Mouse (Mus musculus) skeletal muscle tissue, adult 2 months (tissue): ENCODE measurements around the gene Ube2e2.
A peak's percentile ranks its signal among the peaks of the same experiment; 100 is the strongest.
"Not testable (repeated sequence)": the region's sequence is repeated elsewhere in the genome, so short reads cannot be mapped to it uniquely, and the experiment has no call there.

Experiments
- DNase-seq: peaks from one replicate; pipeline ENCODE4 v3.0.0-alpha.2; 2012; ENCODE audit warnings: low read depth, low spot score

The Ube2e2 gene

GRCm38 (mm10) chr14:18754001-18754400, 140.1 kb downstream of the Ube2e2 start:
- no peak for DNase-seq

DNA sequence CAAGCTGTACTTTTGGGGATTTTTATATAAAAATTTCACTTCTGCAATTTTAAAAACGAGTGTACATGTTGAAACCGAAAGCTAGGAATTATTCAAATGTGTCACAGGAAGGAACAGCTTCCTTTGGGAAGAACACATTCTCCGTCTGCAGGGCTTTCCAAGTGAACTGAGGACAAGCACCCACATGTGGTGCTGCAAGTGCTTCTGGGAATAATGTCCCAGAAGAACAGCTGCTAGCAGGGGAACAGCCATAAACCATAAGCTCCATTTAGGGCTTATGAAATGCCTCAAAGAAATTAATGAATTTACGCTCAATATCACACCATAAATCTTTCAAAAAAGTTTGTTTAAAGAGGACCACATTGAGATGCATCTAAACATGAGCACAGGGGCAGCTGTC, 162.9 kb downstream of the Ube2e2 start:
- DNase-seq = peak; percentile 18

DNA sequence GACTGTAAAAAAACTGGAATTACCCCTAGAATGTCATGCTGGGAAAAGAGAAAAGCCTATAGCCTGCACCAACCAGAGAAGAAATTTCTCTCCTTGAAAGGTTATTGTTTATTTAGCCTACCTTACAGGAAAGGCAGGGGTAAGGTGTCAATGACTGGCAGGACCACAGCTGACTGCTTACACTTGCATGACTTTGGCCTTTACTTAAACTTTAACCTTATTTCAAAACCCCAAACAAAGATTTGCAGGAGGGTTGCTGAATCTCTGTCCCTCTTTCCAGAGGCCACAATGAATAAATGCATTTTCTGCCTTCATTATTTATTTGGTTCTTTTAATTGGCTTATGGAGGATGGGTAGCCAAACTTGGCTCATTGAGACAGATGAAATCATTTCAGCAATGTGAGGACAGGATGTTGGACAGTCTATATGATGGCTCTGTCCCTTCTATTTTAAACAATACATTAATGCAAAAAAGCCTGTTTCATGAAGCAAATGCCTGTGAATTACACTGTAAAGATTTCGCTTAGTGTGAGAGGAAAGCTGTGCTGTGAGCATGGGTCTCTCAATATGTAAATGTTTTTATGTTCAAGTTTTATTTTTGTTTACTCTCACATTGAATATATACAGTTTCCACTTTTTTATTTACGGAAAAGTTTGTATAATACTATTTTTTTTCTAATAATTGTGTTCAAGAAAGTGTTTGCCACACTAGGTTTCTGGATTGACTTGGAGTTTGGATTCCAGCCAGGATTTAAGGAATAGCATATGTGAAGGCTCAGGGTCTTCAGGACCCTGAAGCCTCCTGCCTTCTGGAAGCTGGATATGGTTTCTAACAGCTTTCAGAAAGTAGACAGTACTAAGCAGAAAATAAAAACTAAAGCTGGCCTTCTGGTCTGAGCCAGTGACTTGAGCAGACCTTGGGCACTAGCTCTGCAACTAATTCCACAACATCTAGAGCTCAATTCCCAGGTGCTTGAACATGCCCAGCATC, 173.2 kb downstream of the Ube2e2 start:
- DNase-seq = no peak

DNA sequence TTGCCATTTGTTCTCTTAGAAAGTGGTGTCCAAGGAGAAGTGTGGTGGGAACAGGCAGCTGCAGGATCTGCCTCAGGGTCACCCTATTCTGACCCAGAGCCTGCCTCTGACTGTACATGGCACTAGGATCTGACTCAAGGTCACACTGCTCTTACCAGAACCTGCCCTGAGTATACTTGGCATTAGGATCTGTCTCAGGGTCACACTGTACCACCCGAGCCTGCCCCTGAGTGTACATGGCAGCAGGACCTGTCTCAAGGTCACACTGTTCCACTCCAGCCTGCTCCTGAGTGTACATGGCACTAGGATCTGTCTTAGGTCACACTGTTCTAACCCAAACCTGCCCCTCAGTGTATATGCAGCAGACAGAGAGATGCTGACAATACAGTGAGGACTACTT, 177.1 kb downstream of the Ube2e2 start:
- DNase-seq = no peak

GRCm38 (mm10) chr14:18715529-18715928, 178.5 kb downstream of the Ube2e2 start:
- no peak for DNase-seq

DNA sequence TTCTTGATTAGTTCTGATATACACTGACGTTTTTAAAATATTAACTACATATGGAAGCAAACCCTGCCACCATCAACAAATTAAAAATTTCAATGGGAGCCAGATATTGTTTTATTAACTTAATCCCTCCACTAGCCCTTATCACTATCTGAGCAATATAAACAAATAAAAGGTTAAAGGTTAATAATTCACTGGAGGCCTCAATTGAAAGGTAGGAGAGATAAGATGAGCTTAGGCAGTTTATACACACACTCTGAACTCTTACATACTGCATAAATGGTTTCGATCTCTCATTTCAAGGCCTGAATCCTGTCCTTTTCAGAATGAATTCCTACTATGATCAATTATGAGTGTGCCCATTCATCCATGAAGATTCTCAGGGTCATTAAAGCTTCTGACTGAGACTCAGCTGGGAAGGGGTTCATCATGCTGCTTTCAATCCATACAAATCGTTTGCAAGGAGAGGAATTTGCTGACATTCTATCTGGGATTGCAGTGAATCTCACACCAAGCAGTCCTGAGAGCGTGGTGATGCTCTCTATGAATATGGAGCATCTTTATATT, 196.3 kb downstream of the Ube2e2 start:
- no peak for DNase-seq

GRCm38 (mm10) chr14:18696418-18696817, 197.6 kb downstream of the Ube2e2 start:
- not testable (repeated sequence) for DNase-seq

- peak; percentile 42 for DNase-seq
These were observed 215.8 kb downstream of the Ube2e2 start for GRCm38 (mm10) chr14:18678121-18678836.

DNA sequence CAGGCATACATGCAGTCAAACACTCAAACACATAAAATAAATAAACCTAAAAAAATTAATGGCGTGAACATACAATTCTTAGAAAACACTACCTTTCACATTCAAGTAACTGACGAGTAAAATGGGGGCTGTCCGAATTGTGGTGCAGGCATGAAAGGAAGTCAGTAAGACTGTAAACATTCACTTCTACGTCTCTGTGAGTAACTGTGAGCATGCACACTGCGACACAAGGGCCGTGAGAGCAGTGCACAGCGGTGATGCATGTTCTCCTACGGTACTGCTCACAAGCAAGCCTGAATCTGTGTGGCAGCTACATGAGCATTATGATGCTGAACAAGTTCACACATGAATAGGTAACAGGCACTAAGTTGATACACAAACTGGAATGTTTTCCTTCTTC, 223.4 kb downstream of the Ube2e2 start:
- no peak for DNase-seq

GRCm38 (mm10) chr14:18669301-18669935, 224.6 kb downstream of the Ube2e2 start:
- DNase-seq = no peak

- not testable (repeated sequence) for DNase-seq
These were observed 225.8 kb downstream of the Ube2e2 start for GRCm38 (mm10) chr14:18668309-18668708.

GRCm38 (mm10) chr14:18667755-18668154, 226.3 kb downstream of the Ube2e2 start:
- DNase-seq = no peak

DNA sequence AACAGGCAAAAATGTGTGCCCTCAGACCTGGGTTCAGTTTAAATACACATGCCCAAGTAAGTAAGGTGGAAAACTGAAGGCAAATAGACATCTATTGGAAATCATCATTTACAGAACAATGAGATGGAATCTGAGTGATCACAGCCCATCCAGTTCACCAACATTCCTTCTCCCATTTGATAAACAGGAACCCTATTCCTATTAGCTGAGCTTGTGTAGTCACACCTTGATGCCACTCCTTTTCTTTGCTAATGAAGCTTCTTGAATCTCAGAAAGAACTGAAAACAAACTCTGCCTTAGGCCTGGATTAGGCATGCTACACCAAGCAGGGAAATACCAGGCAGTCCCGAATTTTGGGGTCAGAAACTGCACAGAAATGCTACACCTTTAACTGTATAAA, 227.8 kb downstream of the Ube2e2 start:
- DNase-seq = no peak

DNA sequence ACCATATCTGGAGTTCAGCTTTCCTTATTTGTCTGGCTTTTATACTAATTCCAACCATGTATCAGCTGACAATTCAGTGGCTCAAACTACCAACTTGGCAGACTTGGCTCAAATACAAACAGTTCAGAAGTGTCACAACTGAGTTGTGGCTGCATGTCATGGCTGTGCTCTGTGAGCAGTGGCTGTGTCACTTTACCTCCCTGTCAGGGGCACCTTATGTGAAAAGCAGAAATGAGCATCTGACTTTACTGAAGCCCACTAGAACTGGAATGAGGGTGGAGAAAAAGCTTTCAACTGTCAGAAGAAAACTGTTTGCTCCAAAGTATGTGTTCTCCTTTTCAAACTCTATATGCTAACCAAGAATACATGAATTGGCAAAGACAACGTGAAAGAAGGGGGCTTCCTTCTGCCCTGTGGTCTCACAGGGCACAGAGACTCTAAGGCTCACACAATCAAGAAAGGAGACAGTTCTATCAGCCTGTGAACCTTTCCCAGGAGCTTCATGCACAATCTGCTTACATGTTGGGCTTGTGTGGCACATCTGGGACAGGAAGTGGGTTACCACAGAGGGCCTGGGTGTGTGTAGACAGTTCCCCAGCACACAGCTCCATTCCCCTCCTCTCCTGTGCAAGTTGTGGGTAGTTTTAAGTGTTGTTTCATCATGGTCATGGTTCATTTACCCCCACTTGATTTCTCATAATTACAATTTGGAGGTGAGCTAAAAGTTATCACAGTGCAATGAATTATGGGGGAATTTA, 228.6 kb downstream of the Ube2e2 start:
- DNase-seq = no peak

- no peak for DNase-seq
These were observed 230.4 kb downstream of the Ube2e2 start for GRCm38 (mm10) chr14:18663666-18664065.

DNA sequence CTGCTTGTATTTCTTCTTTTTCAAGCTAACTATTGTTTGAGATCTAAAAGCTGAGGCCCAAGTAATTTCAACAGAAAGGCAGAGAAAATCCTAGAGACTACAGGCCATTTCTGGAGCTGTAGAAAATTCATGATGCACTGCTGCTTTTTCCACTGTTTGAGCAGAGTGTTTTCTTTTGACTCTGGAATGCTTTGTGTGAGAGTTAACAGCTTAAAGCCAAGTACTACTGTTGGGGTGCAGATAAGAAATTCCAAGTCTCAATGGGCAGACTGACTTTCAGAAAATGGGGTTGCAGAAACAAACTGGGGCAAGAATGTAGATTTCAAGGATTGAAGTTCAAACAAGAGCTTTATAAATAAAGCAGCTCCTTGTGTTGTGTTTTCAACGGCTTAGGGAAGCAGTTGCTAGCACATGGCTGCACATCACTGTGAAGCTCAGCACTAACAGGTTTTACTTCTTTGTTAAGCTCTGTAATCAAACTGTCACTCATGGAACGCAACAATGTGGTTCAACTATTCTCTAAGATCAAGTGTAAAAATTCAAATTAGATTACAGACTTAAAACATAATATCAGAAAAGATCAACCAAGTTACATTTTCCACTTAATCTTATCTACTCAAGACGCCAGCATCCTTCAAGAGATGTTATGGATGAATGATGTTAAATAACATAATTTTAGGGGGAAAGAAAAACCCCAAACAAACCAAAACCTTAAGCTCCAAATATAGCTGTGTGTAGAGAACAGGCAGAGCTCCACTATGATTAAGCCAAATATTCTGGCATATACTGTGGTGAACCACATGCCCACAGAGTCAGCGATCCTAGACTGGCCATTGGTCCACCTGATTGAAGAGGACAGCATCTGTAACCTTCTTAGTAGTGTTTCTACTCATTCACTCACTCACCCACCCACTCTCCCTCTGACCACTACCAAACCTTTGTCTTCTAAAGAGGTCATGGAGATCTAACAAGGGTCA, 236.0 kb downstream of the Ube2e2 start:
- no peak for DNase-seq

DNA sequence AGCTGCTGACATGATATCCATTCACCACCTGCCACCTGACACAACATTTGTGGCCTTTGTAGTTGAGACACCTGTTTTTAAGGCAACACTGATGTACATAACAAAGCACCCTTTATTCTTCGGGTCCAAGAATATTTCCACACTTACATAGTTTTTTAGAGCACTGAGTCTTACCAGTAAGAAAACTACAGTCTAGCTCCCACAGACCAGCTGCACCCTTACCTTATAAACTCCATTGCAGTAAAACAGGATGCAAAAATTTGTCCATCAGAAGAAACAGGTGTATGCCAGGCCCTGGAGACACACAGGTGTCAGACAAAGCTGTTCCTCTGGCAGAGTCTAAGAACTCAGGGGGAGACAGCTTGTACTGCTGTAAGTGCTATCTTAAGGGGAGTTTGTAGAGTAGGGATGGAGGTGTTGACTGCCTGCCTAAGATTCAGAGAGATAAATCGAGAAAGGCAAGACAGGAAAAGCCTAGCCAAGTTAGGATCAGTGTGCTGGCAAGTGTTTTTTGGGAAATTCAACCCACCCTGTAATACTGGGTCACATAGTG, 244.9 kb downstream of the Ube2e2 start:
- no peak for DNase-seq

- DNase-seq = no peak
These were observed 252.4 kb downstream of the Ube2e2 start for GRCm38 (mm10) chr14:18641656-18642055.

DNA sequence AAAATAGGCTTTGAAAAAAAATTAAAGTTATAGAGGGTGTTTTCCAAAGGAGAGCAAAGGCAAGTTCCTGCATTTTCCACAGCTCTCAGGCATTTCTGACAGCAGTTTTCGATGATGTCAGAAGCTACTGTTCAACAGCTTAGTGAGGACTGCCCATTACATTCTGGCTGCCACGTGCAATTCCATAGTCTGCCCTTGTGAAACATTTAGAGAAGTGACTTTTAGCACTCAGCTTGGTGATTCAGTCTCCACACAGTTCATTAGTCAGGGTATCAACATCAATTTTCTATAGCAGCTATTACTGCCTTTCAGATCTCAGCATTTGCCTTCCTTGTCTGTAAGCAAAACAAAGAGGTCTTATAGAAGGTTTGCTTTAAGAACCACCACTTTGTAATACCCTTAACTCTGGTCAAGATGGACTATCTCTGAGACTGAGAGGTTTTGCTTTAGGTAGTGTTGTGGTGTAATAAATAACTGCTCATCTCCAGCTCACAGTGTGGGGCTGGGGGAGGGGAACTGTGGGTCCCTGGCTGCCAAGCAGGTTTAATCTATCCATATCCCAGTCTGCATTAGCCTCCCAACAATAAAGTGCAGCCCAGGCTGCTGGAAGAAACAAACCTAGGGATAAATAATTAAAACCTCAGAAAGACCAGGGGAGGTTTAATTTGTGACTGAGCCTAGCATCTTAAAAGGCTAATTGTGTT, 255.2 kb downstream of the Ube2e2 start:
- no peak for DNase-seq
